Mouse (Mus musculus) MEL (cell line): ENCODE data around the gene Rubcn. TPM values are rescaled to one million over a fixed set of nuclear protein-coding genes. Genes with fewer than 3 reads are reported as not detected.

Experiments
- DNase-seq: peaks from one replicate; pipeline ENCODE4 v3.0.0; 2011; ENCODE audit warnings: low read depth, low spot score
- H3K27ac ChIP-seq: 2 replicates; pipeline ENCODE4 v1.5.1; 2012; ENCODE audit warnings: low read depth, mild to moderate bottlenecking, control low read depth, low read length, moderate library complexity; ENCODE audit not compliant: control insufficient read depth
- H3K27me3 ChIP-seq, 2 experiments: fragments of 150-350 bp in 1 of 2; sonication (generic) in 1 of 2; 2 replicates each; pipeline ENCODE4 v1.6.1; 2012; ENCODE audit warnings: low read length in 2 of 2, mild to moderate bottlenecking in 2 of 2, improper control_type of control experiment in 1 of 2, moderate library complexity in 1 of 2; ENCODE audit not compliant: insufficient read depth in 2 of 2, control insufficient read depth in 1 of 2
- H3K36me3 ChIP-seq, 2 experiments: 2 replicates each; pipeline ENCODE4 v1.6.1; 2012 to 2014; ENCODE audit warnings: low read length in 2 of 2, improper control_type of control experiment in 1 of 2, inconsistent platforms in 1 of 2, mild to moderate bottlenecking in 1 of 2; ENCODE audit not compliant: insufficient read depth in 2 of 2, control insufficient read depth in 1 of 2
- H3K4me1 ChIP-seq, 2 experiments: fragments of 150-350 bp in 1 of 2; sonication (generic) in 1 of 2; 2 replicates each; pipeline ENCODE4 v1.6.1; 2012; ENCODE audit warnings: low read length in 2 of 2, improper control_type of control experiment in 1 of 2, mild to moderate bottlenecking in 1 of 2; ENCODE audit not compliant: insufficient read depth in 2 of 2, control insufficient read depth in 1 of 2
- H3K4me3 ChIP-seq, 2 experiments: fragments of 150-350 bp in 1 of 2; sonication (generic) in 1 of 2; 2 replicates each; pipeline ENCODE4 v1.5.1; 2012; ENCODE audit warnings: low read depth in 2 of 2, low read length in 2 of 2, mild to moderate bottlenecking in 2 of 2, moderate library complexity in 2 of 2, control low read depth in 1 of 2, improper control_type of control experiment in 1 of 2; ENCODE audit not compliant: control insufficient read depth in 1 of 2, insufficient read depth in 1 of 2
- H3K79me2 ChIP-seq: 2 replicates; pipeline ENCODE4 v1.6.1; 2012; ENCODE audit warnings: mild to moderate bottlenecking, low read length, moderate library complexity; ENCODE audit not compliant: control insufficient read depth, poor library complexity, insufficient read depth
- H3K9ac ChIP-seq: 2 replicates; pipeline ENCODE4 v1.6.1; 2012; ENCODE audit warnings: low read depth, mild to moderate bottlenecking, control low read depth, low read length, moderate library complexity; ENCODE audit not compliant: control insufficient read depth, poor library complexity, severe bottlenecking
- H3K9me3 ChIP-seq: fragments of 150-350 bp; sonication (generic); replicated peaks from 2 replicates; pipeline ENCODE4 v1.6.1; 2012; ENCODE audit warnings: mild to moderate bottlenecking, low read length, improper control_type of control experiment, moderate library complexity; ENCODE audit not compliant: insufficient read depth
- CHD1 ChIP-seq: IDR thresholded peaks from 2 replicates; pipeline ENCODE4 v1.6.1; 2012; ENCODE audit warnings: low read depth, mild to moderate bottlenecking, inconsistent platforms, low read length, improper control_type of control experiment
- CHD2 ChIP-seq: IDR thresholded peaks from 2 replicates; pipeline ENCODE4 v1.6.1; 2011; ENCODE audit warnings: low read length, improper control_type of control experiment
- CTCF ChIP-seq, 3 experiments: IDR thresholded peaks in 2 of 3; conservative IDR thresholded peaks in 1 of 3; 2 replicates each; pipeline ENCODE4 v1.5.1; 2011 to 2012; ENCODE audit warnings: low read length in 3 of 3, low read depth in 2 of 3, mild to moderate bottlenecking in 2 of 3, improper control_type of control experiment in 1 of 3, inconsistent platforms in 1 of 3, mixed read lengths in 1 of 3, moderate library complexity in 1 of 3; ENCODE audit not compliant: control insufficient read depth in 1 of 3, insufficient read depth in 1 of 3, poor library complexity in 1 of 3, severe bottlenecking in 1 of 3
- ETS1 ChIP-seq: IDR thresholded peaks from 2 replicates; pipeline ENCODE4 v1.6.1; 2012; ENCODE audit warnings: low read depth, mild to moderate bottlenecking, inconsistent platforms, low read length, improper control_type of control experiment, moderate library complexity
- GABPA ChIP-seq: IDR thresholded peaks from 2 replicates; pipeline ENCODE4 v1.6.1; 2012; ENCODE audit warnings: low read depth, mild to moderate bottlenecking, inconsistent platforms, low read length, improper control_type of control experiment, moderate library complexity
- JUND ChIP-seq: IDR thresholded peaks from 2 replicates; pipeline ENCODE4 v1.6.1; 2011; ENCODE audit warnings: low read depth, mild to moderate bottlenecking, improper control_type of control experiment, low read length
- KAT2A ChIP-seq: conservative IDR thresholded peaks from 2 replicates; pipeline ENCODE4 v1.6.1; 2012; ENCODE audit warnings: low read depth, low read length, improper control_type of control experiment, inconsistent platforms
- MAX ChIP-seq: IDR thresholded peaks from 2 replicates; pipeline ENCODE4 v1.6.1; 2011; ENCODE audit warnings: low read length, improper control_type of control experiment
- MYB ChIP-seq: IDR thresholded peaks from 2 replicates; pipeline ENCODE4 v1.6.1; 2011; ENCODE audit warnings: mild to moderate bottlenecking, low read depth, low read length, improper control_type of control experiment
- NELFE ChIP-seq: IDR thresholded peaks from 2 replicates; pipeline ENCODE4 v1.6.1; 2011; ENCODE audit warnings: low read depth, low read length, improper control_type of control experiment
- POLR2AphosphoS2 ChIP-seq: IDR thresholded peaks from 2 replicates; pipeline ENCODE4 v1.6.1; 2011; ENCODE audit warnings: low read length, improper control_type of control experiment
- POLR2AphosphoS5 ChIP-seq: IDR thresholded peaks from 2 replicates; pipeline ENCODE4 v1.6.1; 2012; ENCODE audit warnings: low read depth, borderline replicate concordance, mild to moderate bottlenecking, inconsistent platforms, low read length, moderate library complexity, mixed read lengths
- SIN3A ChIP-seq: IDR thresholded peaks from 2 replicates; pipeline ENCODE4 v1.6.1; 2012; ENCODE audit warnings: low read length, improper control_type of control experiment, inconsistent platforms
- SMC3 ChIP-seq: IDR thresholded peaks from 2 replicates; pipeline ENCODE4 v1.6.1; 2011; ENCODE audit warnings: low read depth, low read length, improper control_type of control experiment
- TAL1 ChIP-seq: IDR thresholded peaks from 2 replicates; pipeline ENCODE4 v1.6.1; 2012; ENCODE audit warnings: mild to moderate bottlenecking, inconsistent platforms, low read length, moderate library complexity, mixed read lengths
- TBP ChIP-seq: IDR thresholded peaks from 2 replicates; pipeline ENCODE4 v1.8.0; 2011; ENCODE audit warnings: low read depth, low read length, improper control_type of control experiment
- TCF12 ChIP-seq: IDR thresholded peaks from 2 replicates; pipeline ENCODE4 v1.6.1; 2014; ENCODE audit warnings: low read depth, mild to moderate bottlenecking, inconsistent platforms, low read length, improper control_type of control experiment, moderate library complexity
- UBTF ChIP-seq: IDR thresholded peaks from 2 replicates; pipeline ENCODE4 v1.6.1; 2012; ENCODE audit warnings: low read depth, mild to moderate bottlenecking, inconsistent platforms, low read length, improper control_type of control experiment, moderate library complexity, borderline replicate concordance; ENCODE audit not compliant: insufficient read depth
- ZMIZ1 ChIP-seq: IDR thresholded peaks from 2 replicates; pipeline ENCODE4 v1.6.1; 2012; ENCODE audit warnings: low read depth, mild to moderate bottlenecking, inconsistent platforms, low read length, improper control_type of control experiment, moderate library complexity
- polyA plus RNA-seq, 2 experiments: library from polyadenylated mRNA; stranded (reverse) in 1 of 2; unstranded in 1 of 2; fragments of >175 nt in 1 of 2; fragments of >200 nt in 1 of 2; gene quantifications; 2 replicates each; pipeline versions ENCODE4 v1.2.1 to v1.2.4; 2012; ENCODE audit warnings: low replicate concordance in 2 of 2, low read depth in 1 of 2; ENCODE audit not compliant: insufficient read length in 2 of 2, insufficient read depth in 1 of 2, missing spikeins in 1 of 2
- total RNA-seq: library from RNA; depleted of rRNA; stranded (reverse); fragments of 300-350 nt; gene quantifications from 2 replicates; pipeline ENCODE4 v1.2.3, GENCODE M21; 2012

Rubcn gene
- total and polyA plus RNA-seq, 3 experiments: 10.2 to 14.6 TPM; not detected in 1

DNA sequence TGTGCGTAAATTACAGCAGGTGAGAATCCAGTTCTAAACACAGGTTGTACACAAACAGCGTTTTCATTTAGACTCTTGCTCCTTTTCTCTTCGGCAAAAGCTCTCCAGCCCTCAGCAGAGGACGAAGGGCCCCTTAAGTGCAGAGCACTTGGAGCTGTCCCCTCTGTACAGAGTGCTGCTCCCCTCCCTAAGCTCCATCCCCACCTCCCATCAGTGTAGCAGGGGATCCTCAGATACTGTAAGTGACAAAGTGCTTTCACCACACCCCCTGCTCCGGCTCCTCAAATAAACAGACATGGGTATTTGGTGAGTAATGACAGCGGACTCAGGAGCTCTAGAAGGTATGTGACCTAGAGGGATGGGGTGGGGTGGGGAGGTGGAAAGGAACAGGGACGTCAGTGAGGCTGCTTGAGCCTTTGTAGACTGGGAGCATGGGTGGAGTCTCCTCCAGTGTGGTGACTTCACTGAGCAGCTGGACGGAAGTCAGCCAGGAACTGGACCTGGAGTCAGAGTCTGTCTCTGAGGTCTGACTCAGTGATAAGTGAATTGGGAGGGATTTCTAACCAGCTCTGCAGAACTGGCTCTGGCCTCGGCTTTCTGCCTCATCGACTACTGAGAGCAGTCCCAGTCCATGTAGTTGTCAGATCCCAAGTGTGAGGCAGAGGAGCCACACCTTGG, 55.7 kb downstream of the Rubcn start:
- Histone ChIP-seq H3K36me3 (no peaks in the 10 kb centered on the region), H3K4me3 (no peak overlapping the region), H3K9ac (no peak overlapping the region), H3K9me3 (no peaks in the 10 kb centered on the region), H3K4me1 (no peaks in the 10 kb centered on the region), H3K27ac (no peak overlapping the region), H3K27me3 (no peaks in the 10 kb centered on the region), H3K79me2 (no peaks in the 10 kb centered on the region)
- no peak for TF ChIP-seq POLR2AphosphoS5
- no peak for TF ChIP-seq CTCF (IDR thresholded peaks at IDR 0.05 in 2 of 3, conservative IDR thresholded peaks at IDR 0.05 in 1 of 3; ENCODE audit: control insufficient read depth in 1 of 3, insufficient read depth in 1 of 3, low read depth in 2 of 3, low read length in 3 of 3, poor library complexity in 1 of 3, severe bottlenecking in 1 of 3)
- TF ChIP-seq SMC3: no peak
- TF ChIP-seq UBTF: no peak
- TF ChIP-seq JUND: no peak
- TF ChIP-seq TBP: no peak
- no peak for TF ChIP-seq TAL1
- TF ChIP-seq MYB: no peak
- no peak for TF ChIP-seq MAX
- no peak for TF ChIP-seq TCF12
- TF ChIP-seq ETS1: no peak
- no peak for TF ChIP-seq SIN3A
- no peak for TF ChIP-seq ZMIZ1
- no peak for TF ChIP-seq GABPA
- TF ChIP-seq NELFE: no peak
- no peak for TF ChIP-seq KAT2A
- no peak for TF ChIP-seq POLR2AphosphoS2
- DNase-seq: no peak

DNA sequence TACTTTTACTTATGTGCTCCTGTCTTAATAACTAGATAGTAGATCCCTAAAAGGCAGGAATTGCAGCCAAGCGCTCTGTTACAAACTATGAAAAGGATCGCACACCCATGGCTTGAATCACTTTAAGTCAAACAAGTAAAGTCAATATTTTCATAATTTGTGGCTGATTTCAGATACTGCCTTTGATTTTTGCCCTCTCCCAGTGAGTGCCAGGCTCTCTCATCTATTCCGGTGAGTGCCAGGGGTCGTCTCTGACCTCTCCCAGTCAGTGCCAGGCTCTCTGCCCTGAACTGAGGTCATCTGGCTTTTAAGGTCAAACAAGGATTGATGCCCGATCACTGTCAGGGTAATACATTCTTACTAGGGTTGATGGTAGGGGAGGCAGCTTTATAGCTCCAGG, 59.1 kb downstream of the Rubcn start:
- H3K27me3 ChIP-seq: no peaks in the 10 kb centered on the region
- H3K4me3 ChIP-seq: no peak overlapping the region
- H3K79me2 ChIP-seq: no peaks in the 10 kb centered on the region
- H3K9ac ChIP-seq: no peak overlapping the region
- H3K36me3 ChIP-seq: peaks cover 0 to 3% of the 10 kb centered on the region in 2 experiments; a peak in 1 of 4 replicates
- H3K9me3 ChIP-seq: no peaks in the 10 kb centered on the region
- TF ChIP-seq JUND (no peak), CHD1 (no peak), MYB (no peak), CHD2 (no peak)
- TF ChIP-seq, all 39 proteins: peak for 0
- no peak overlapping the region for H3K27ac ChIP-seq
- no peak for DNase-seq
- peaks cover 0 to 7% of the 10 kb centered on the region in 2 experiments; a peak in 2 of 4 replicates for H3K4me1 ChIP-seq
